Mouse (Mus musculus): Measurements from ENCODE around the gene Smim1. TPM values are rescaled to one million over a fixed set of nuclear protein-coding genes. Genes with fewer than 3 reads are reported as not detected.
A peak's percentile ranks its signal among the peaks of the same experiment; 100 is the strongest.

The Smim1 gene
- polyA plus RNA-seq, 1 experiment, result not detected

DNA sequence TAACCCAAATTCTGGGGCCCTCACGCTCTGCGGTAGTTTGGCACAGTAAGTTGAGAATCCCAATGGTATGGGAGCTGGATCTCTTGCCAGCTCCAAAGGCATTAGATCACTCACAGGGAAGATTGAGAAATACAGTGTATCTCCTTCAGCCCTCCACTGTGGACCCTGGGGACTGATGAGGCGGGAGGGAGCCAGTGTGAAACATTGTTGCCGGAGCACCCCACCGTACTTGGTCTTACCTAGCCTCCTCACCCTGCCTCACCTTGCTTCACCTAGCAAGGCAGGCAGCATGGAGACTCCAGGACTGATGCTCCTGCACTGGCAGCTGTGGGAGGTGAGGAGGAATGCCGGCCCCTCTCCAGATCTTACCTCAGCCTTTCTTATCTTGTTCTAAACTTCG lies 29.5 kb upstream of the Smim1 start:
- no peak overlapping the region for H3K4me3 ChIP-seq (ENCODE audit: insufficient read depth, low read depth, low read length)
- no peaks in the 10 kb centered on the region for H3K4me1 ChIP-seq (ENCODE audit: control insufficient read depth, insufficient read depth, low read length)
- 90% methylated on average over 7 of the region's 7 CpGs for WGBS
- no peak for TF ChIP-seq POLR2A (IDR thresholded peaks at IDR 0.05; ENCODE audit: insufficient read depth, low read depth, low read length)
- TF ChIP-seq CTCF (IDR thresholded peaks at IDR 0.05; ENCODE audit: insufficient read depth, low read depth, low read length), result no peak
- H3K27ac ChIP-seq (ENCODE audit: insufficient read depth, low read depth, low read length), result no peak overlapping the region

DNA sequence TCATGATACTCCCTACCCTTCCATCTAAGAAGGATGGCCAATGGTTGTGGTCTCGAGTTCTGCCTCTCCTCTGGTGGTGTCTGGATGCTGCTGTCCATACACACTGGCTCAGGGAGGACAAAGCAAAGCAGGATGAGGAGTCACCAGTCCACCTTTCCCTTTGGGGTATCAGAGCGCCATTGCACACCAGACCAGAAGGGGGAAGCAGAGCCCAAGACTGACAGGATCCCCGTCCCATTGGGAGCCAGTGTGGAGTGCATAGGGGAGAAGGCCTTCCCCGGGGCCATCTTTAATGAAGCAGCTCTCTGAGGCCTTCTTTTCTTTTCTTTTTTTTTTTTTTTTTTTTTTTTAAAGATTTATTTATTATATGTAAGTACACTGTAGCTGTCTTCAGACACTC lies 27.0 kb upstream of the Smim1 start:
- Histone ChIP-seq H3K4me3 (ENCODE audit: insufficient read depth, low read depth, low read length) (no peak overlapping the region), H3K4me1 (ENCODE audit: control insufficient read depth, insufficient read depth, low read length) (no peaks in the 10 kb centered on the region), H3K27ac (ENCODE audit: insufficient read depth, low read depth, low read length) (no peak overlapping the region)
- 70% methylated on average over 4 of the region's 4 CpGs for WGBS
- TF ChIP-seq POLR2A (IDR thresholded peaks at IDR 0.05; ENCODE audit: insufficient read depth, low read depth, low read length) (no peak), CTCF (IDR thresholded peaks at IDR 0.05; ENCODE audit: insufficient read depth, low read depth, low read length) (no peak)

DNA sequence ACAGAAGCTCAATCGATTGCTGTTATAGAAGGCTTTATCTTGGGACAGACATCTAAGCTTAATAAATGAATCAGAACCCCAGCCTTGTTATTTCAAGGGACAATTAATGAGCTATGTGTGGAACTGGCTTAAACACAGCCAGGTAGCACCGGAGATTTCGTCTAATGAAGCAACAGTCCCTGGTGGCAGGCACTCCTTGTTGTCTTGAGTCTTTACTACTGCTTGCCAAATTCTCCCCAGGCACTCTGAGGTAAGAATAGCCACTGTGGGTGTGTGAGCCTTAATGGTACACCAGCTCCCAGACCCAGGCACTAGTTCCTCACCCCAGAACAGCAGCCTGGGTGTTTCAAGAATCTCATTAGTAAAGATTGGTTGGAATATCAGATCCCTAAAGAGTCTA lies 25.4 kb upstream of the Smim1 start:
- Histone ChIP-seq H3K27ac (ENCODE audit: insufficient read depth, low read depth, low read length) (no peak overlapping the region), H3K4me1 (ENCODE audit: control insufficient read depth, insufficient read depth, low read length) (no peaks in the 10 kb centered on the region), H3K4me3 (ENCODE audit: insufficient read depth, low read depth, low read length) (no peak overlapping the region)
- TF ChIP-seq CTCF (IDR thresholded peaks at IDR 0.05; ENCODE audit: insufficient read depth, low read depth, low read length), result no peak
- no peak for TF ChIP-seq POLR2A (IDR thresholded peaks at IDR 0.05; ENCODE audit: insufficient read depth, low read depth, low read length)
- WGBS, result 48% methylated on average over 3 of the region's 3 CpGs

DNA sequence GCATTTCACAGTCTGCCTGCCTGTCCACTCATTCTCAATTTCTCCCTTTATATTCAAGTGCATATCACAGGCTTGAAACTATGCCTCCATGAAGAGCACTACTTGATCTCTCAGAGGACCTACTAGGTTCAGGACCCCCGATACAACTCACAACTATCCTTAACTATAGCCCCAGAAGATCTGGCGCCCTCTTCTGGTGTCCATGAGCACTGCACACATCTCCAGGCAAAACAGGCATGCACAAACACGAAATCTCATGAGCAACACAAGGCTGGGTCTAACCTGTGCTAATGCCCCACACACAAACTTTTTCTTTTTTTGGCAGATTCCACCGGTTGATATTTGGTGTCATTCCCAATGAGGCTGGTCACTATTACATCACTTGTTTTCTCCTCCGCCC lies 19.8 kb upstream of the Smim1 start:
- WGBS, result 67% methylated on average over 5 of the region's 5 CpGs
- no peak for TF ChIP-seq POLR2A (IDR thresholded peaks at IDR 0.05; ENCODE audit: insufficient read depth, low read depth, low read length)
- TF ChIP-seq CTCF (IDR thresholded peaks at IDR 0.05; ENCODE audit: insufficient read depth, low read depth, low read length), result no peak
- H3K4me1 ChIP-seq (ENCODE audit: control insufficient read depth, insufficient read depth, low read length), result no peaks in the 10 kb centered on the region
- no peak overlapping the region for H3K27ac ChIP-seq (ENCODE audit: insufficient read depth, low read depth, low read length)
- H3K4me3 ChIP-seq (ENCODE audit: insufficient read depth, low read depth, low read length), result no peak overlapping the region

DNA sequence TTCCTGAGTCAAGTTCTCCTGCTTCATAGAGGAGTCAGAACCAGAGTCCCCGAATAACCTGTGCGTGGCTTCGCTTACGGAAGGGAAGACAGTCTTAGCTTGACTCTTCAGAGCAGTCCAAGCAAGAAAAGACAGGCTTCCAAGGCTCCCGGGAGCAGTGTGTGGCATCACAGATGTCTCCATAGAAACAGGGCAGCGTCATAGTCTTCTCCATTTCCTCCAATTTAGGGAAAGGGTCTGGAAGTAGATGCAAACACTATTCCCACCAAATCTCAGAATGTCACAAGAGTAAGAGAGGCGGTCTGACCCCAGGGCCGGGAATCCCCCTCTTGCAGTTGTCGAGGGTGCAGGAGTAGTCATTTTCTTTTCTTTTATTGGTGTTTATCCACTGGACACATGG lies 16.5 kb upstream of the Smim1 start, which contains the start of gene Ccdc27:
Gene Ccdc27 (minus strand): TSS at position 101 of the 400 bp plus-strand sequence.
- 77% methylated on average over 9 of the region's 9 CpGs for WGBS

DNA sequence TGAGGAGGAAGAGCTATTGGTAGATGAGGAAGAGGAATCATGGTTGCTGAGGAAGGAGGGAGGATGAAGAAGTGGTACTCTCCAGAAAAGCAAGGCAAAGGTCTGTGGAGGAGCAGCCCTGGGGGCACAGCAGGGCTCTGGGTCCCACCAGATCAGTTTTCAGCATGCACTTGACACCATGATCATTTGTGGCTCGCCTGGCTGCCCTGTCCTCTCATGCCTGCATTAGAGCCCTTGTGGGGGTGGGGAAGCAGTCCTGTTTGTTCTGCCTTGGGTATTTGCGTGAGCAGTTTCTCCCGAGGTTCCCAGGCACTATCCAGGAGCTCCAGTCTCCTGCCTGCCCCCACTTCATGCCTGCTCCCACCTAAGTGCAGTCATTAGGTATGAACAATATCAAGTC lies 11.1 kb upstream of the Smim1 start:
- no peak for TF ChIP-seq POLR2A (IDR thresholded peaks at IDR 0.05; ENCODE audit: insufficient read depth, low read depth, low read length)
- no peak for TF ChIP-seq CTCF (IDR thresholded peaks at IDR 0.05; ENCODE audit: insufficient read depth, low read depth, low read length)
- no peak overlapping the region for H3K27ac ChIP-seq (ENCODE audit: insufficient read depth, low read depth, low read length)
- H3K4me1 ChIP-seq (ENCODE audit: control insufficient read depth, insufficient read depth, low read length), result no peaks in the 10 kb centered on the region
- 73% methylated on average over 3 of the region's 3 CpGs for WGBS
- H3K4me3 ChIP-seq (ENCODE audit: insufficient read depth, low read depth, low read length), result no peak overlapping the region

More for the DNA sequence above, 16.5 kb upstream of the Smim1 start, which contains the start of gene Ccdc27:
- no peak for TF ChIP-seq POLR2A (IDR thresholded peaks at IDR 0.05; ENCODE audit: insufficient read depth, low read depth, low read length)
- TF ChIP-seq CTCF (IDR thresholded peaks at IDR 0.05; ENCODE audit: insufficient read depth, low read depth, low read length), result no peak
- Histone ChIP-seq H3K4me3 (ENCODE audit: insufficient read depth, low read depth, low read length) (no peak within 1 kb of the TSS), H3K4me1 (ENCODE audit: control insufficient read depth, insufficient read depth, low read length) (no peaks in the 10 kb centered on the region), H3K27ac (ENCODE audit: insufficient read depth, low read depth, low read length) (no peak within 1 kb of the TSS)

DNA sequence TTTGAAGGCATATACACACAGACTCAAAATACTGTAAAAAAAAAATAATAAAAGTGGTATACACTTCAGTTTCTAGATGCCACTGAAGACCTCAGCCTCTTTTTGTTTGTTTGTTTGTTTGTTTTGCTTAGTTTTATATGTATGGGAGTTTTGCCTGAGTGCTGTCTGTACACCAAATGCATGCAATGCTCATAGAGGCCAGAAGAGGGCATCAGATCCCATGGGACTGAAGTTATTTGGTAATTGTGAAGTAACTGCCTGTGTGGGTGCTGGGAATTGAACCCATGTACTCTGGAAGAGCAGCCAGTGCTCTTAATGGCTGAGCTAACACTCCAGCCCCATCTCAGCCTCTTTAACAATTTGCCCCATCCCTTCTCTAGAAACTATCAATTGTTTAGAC lies 2.6 kb upstream of the Smim1 start:
- TF ChIP-seq POLR2A (IDR thresholded peaks at IDR 0.05; ENCODE audit: insufficient read depth, low read depth, low read length) (no peak), CTCF (IDR thresholded peaks at IDR 0.05; ENCODE audit: insufficient read depth, low read depth, low read length) (no peak)
- Histone ChIP-seq H3K4me3 (ENCODE audit: insufficient read depth, low read depth, low read length) (no peak overlapping the region), H3K27ac (ENCODE audit: insufficient read depth, low read depth, low read length) (no peak overlapping the region), H3K4me1 (ENCODE audit: control insufficient read depth, insufficient read depth, low read length) (peaks cover 14% of the 10 kb centered on the region)

DNA sequence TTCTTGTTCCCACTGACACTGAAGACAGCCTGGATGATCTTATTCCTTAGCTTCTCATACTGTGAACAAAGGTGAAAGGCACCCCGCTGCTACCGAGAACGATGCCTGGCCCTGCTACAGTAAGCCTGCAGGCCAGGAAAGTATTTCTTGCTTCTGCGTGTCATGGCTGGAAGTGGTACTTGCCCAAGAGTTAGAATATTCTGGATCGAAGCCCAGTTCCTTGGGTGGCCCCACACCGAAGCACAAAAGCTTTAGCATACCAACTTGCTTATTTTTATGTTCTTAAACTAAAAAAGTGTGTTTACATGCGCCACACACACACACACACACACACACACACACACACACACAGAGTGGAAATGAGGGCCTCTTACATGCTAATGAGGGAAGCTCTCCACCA lies 2.0 kb upstream of the Smim1 start:
- H3K27ac ChIP-seq (ENCODE audit: insufficient read depth, low read depth, low read length), result no peak overlapping the region
- H3K4me3 ChIP-seq (ENCODE audit: insufficient read depth, low read depth, low read length), result no peak overlapping the region
- WGBS, result 62% methylated on average over 7 of the region's 7 CpGs
- H3K4me1 ChIP-seq (ENCODE audit: control insufficient read depth, insufficient read depth, low read length), result peaks cover 17% of the 10 kb centered on the region
- TF ChIP-seq CTCF (IDR thresholded peaks at IDR 0.05; ENCODE audit: insufficient read depth, low read depth, low read length), result no peak
- TF ChIP-seq POLR2A (IDR thresholded peaks at IDR 0.05; ENCODE audit: insufficient read depth, low read depth, low read length), result no peak

DNA sequence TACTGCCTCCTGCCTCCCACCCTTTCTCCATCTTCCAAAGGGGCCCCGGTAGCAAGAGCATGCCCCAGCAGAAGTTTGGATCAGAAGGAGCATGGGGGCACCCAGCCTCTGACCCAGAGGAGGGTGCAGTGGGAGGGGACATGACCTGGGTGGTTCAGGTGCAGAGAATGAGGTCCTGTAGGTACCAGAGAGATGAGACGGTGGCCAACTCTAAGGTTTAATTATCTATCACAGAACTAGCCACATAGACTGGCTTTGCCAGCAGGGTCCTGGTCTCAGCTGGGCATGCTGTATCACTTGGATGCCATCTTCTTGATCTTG lies 371 bp upstream of the Smim1 start:
- no peak overlapping the region for H3K27ac ChIP-seq (ENCODE audit: insufficient read depth, low read depth, low read length)
- 30% methylated on average over 2 of the region's 2 CpGs for WGBS
- peak overlapping the region; percentile 30; the same call in 1 of the 2 replicates for H3K4me3 ChIP-seq (ENCODE audit: insufficient read depth, low read depth, low read length)
- H3K4me1 ChIP-seq (ENCODE audit: control insufficient read depth, insufficient read depth, low read length), result peaks cover 23% of the 10 kb centered on the region
- TF ChIP-seq CTCF (IDR thresholded peaks at IDR 0.05; ENCODE audit: insufficient read depth, low read depth, low read length) (no peak), POLR2A (IDR thresholded peaks at IDR 0.05; ENCODE audit: insufficient read depth, low read depth, low read length) (no peak)
